Mouse (Mus musculus): ENCODE data around the gene Dip2b.

Gene Dip2b

GRCm38 (mm10) chr15:100089645-100090053 is 51.2 kb downstream of the Dip2b start:
- DNase-seq: peak; percentile 82

GRCm38 (mm10) chr15:100091818-100092217 is 53.4 kb downstream of the Dip2b start:
- no peak for DNase-seq

- no peak for DNase-seq
These were observed 53.8 kb downstream of the Dip2b start for GRCm38 (mm10) chr15:100092258-100092657.

- no peak for DNase-seq
These were observed 58.3 kb downstream of the Dip2b start for GRCm38 (mm10) chr15:100096587-100097428.

- DNase-seq: peak; percentile 51
These were observed 61.9 kb downstream of the Dip2b start for GRCm38 (mm10) chr15:100100336-100100735.

GRCm38 (mm10) chr15:100101206-100101605 is 62.7 kb downstream of the Dip2b start:
- DNase-seq: no peak

GRCm38 (mm10) chr15:100104126-100104525 is 65.7 kb downstream of the Dip2b start:
- no peak for DNase-seq

GRCm38 (mm10) chr15:100108071-100108782 is 69.8 kb downstream of the Dip2b start:
- no peak for DNase-seq

GRCm38 (mm10) chr15:100109916-100110315 is 71.5 kb downstream of the Dip2b start:
- DNase-seq: no peak

GRCm38 (mm10) chr15:100111891-100112290 is 73.4 kb downstream of the Dip2b start:
- no peak for DNase-seq

- DNase-seq: no peak
These were observed 74.0 kb downstream of the Dip2b start for GRCm38 (mm10) chr15:100112309-100112966.

- peak; percentile 96 for DNase-seq
These were observed 75.1 kb downstream of the Dip2b start for GRCm38 (mm10) chr15:100113343-100114275.

- no peak for DNase-seq
These were observed 77.0 kb downstream of the Dip2b start for GRCm38 (mm10) chr15:100115416-100115815.

GRCm38 (mm10) chr15:100116325-100116724 is 77.9 kb downstream of the Dip2b start:
- no peak for DNase-seq

- no peak for DNase-seq
These were observed 80.8 kb downstream of the Dip2b start for GRCm38 (mm10) chr15:100119225-100119788.

- DNase-seq: no peak
These were observed 83.0 kb downstream of the Dip2b start for GRCm38 (mm10) chr15:100121437-100121836.

GRCm38 (mm10) chr15:100123867-100124266 is 85.4 kb downstream of the Dip2b start:
- no peak for DNase-seq

- no peak for DNase-seq
These were observed 86.8 kb downstream of the Dip2b start for GRCm38 (mm10) chr15:100125245-100125644.

GRCm38 (mm10) chr15:100126456-100127107 is 88.1 kb downstream of the Dip2b start:
- peak; percentile 88 for DNase-seq

- no peak for DNase-seq
These were observed 90.8 kb downstream of the Dip2b start for GRCm38 (mm10) chr15:100129151-100129790.

- DNase-seq: no peak
These were observed 101.2 kb downstream of the Dip2b start for GRCm38 (mm10) chr15:100139665-100140064.
